Mouse (Mus musculus) forebrain, embryonic 12.5 days (tissue): ENCODE measurements around the gene Trim5. TPM values are rescaled to one million over a fixed set of nuclear protein-coding genes. Genes with fewer than 3 reads are reported as not detected.

ENCODE experiments used
- ATAC-seq: fragments of 200-750 bp; cut with Nextera tagmentation; 2 replicates; pipeline ENCODE4 v1.8.0; 2017; ENCODE audit warnings: moderate TSS enrichment; ENCODE audit not compliant: low FRiP score
- H3K27ac ChIP-seq: fragments of 300-500 bp; sonication (generic); 2 replicates; pipeline ENCODE4 v1.5.1; 2016; ENCODE audit warnings: mild to moderate bottlenecking
- H3K27me3 ChIP-seq: fragments of 300-500 bp; sonication (generic); 2 replicates; pipeline ENCODE4 v1.6.1; 2016; ENCODE audit warnings: mild to moderate bottlenecking
- H3K36me3 ChIP-seq: fragments of 300-500 bp; sonication (generic); replicated peaks from 2 replicates; pipeline ENCODE4 v1.6.1; 2016; ENCODE audit warnings: mild to moderate bottlenecking
- H3K4me1 ChIP-seq: fragments of 300-500 bp; sonication (generic); 2 replicates; pipeline ENCODE4 v1.6.1; 2016
- H3K4me2 ChIP-seq: fragments of 300-500 bp; sonication (generic); 2 replicates; pipeline ENCODE4 v1.6.1; 2016; ENCODE audit warnings: mild to moderate bottlenecking, moderate library complexity
- H3K4me3 ChIP-seq: fragments of 300-500 bp; sonication (generic); replicated peaks from 2 replicates; pipeline ENCODE4 v1.5.1; 2016; ENCODE audit warnings: mild to moderate bottlenecking
- H3K9ac ChIP-seq: fragments of 300-500 bp; sonication (generic); 2 replicates; pipeline ENCODE4 v1.6.1; 2016; ENCODE audit warnings: mild to moderate bottlenecking
- H3K9me3 ChIP-seq: fragments of 300-500 bp; sonication (generic); 2 replicates; pipeline ENCODE4 v1.6.1; 2016
- WGBS: fragments of 180-500 bp; shearing (Covaris S2); methylation state at CpG from one replicate; pipeline ENCODE4 v1.1.7; 2016; 5-methylcytosine and 5-hydroxymethylcytosine counted together
- polyA plus RNA-seq: library from polyadenylated mRNA; unstranded; fragments of >200 nt; fragmentation: Nextera tagmentation; extraction: Ambion mirVana; gene quantifications from 2 replicates; pipeline ENCODE4 v1.2.1, GENCODE M21; 2016

The Trim5 gene
- polyA plus RNA-seq, 1 experiment from 2014 or later = 0.05 TPM

GRCm38 (mm10) chr7:104244287-104245181 is 43.4 kb downstream of the Trim5 start, which contains the start of gene Trim34a:
TSS of gene Trim34a (plus strand) at chr7:104244457.
- peak within 1 kb of the TSS; percentile 44 for H3K4me2 ChIP-seq
- H3K4me1 ChIP-seq = no peaks in the 10 kb centered on the region
- H3K36me3 ChIP-seq = no peaks in the 10 kb centered on the region
- H3K9ac ChIP-seq = peak within 1 kb of the TSS; percentile 17; the same call in 1 of the 2 replicates
- peak; percentile 41; the same call in 1 of the 2 replicates for ATAC-seq
- H3K27me3 ChIP-seq = no peaks in the 10 kb centered on the region
- WGBS = 8% methylated on average over 13 of the region's 13 CpGs
- H3K9me3 ChIP-seq = no peaks in the 10 kb centered on the region
- no peak within 1 kb of the TSS for H3K27ac ChIP-seq
- peak within 1 kb of the TSS; percentile 29 for H3K4me3 ChIP-seq

GRCm38 (mm10) chr7:104243616-104244015 is 44.3 kb downstream of the Trim5 start:
- Histone ChIP-seq H3K4me2 (no peak overlapping the region), H3K27me3 (no peaks in the 10 kb centered on the region), H3K4me1 (no peaks in the 10 kb centered on the region), H3K27ac (no peak overlapping the region), H3K36me3 (no peaks in the 10 kb centered on the region), H3K4me3 (no peak overlapping the region), H3K9ac (no peak overlapping the region), H3K9me3 (no peaks in the 10 kb centered on the region)
- no peak for ATAC-seq
- WGBS = 57% methylated on average over 1 of the region's 1 CpGs

GRCm38 (mm10) chr7:104240857-104241256 is 47.0 kb downstream of the Trim5 start:
- H3K4me2 ChIP-seq = no peak overlapping the region
- no peak overlapping the region for H3K27ac ChIP-seq
- no peaks in the 10 kb centered on the region for H3K9me3 ChIP-seq
- H3K4me3 ChIP-seq = no peak overlapping the region
- H3K9ac ChIP-seq = no peak overlapping the region
- H3K4me1 ChIP-seq = no peaks in the 10 kb centered on the region
- H3K27me3 ChIP-seq = no peaks in the 10 kb centered on the region
- H3K36me3 ChIP-seq = no peaks in the 10 kb centered on the region
- no peak for ATAC-seq

GRCm38 (mm10) chr7:104231203-104231602 is 56.7 kb downstream of the Trim5 start:
- no peak for ATAC-seq
- H3K9me3 ChIP-seq = no peaks in the 10 kb centered on the region
- H3K4me2 ChIP-seq = no peak overlapping the region
- WGBS = 41% methylated on average over 2 of the region's 2 CpGs
- H3K27ac ChIP-seq = no peak overlapping the region
- no peaks in the 10 kb centered on the region for H3K4me1 ChIP-seq
- no peak overlapping the region for H3K4me3 ChIP-seq
- no peaks in the 10 kb centered on the region for H3K27me3 ChIP-seq
- no peaks in the 10 kb centered on the region for H3K36me3 ChIP-seq
- H3K9ac ChIP-seq = no peak overlapping the region

- Histone ChIP-seq H3K27me3 (0 out of 2 replicates have a peak, but pooled peaks cover 3% of the 10 kb centered on the region), H3K36me3 (no peaks in the 10 kb centered on the region), H3K4me1 (peaks cover 8% of the 10 kb centered on the region), H3K4me2 (peak within 1 kb of the TSS; percentile 54), H3K9me3 (no peaks in the 10 kb centered on the region), H3K27ac (no peak within 1 kb of the TSS), H3K9ac (no peak within 1 kb of the TSS), H3K4me3 (peak within 1 kb of the TSS; percentile 34)
- ATAC-seq = peak; percentile 76; the same call in 1 of the 2 replicates
- 3% methylated on average over 37 of the region's 37 CpGs for WGBS
These were observed 69.0 kb downstream of the Trim5 start, which contains the start of gene Trim6 for GRCm38 (mm10) chr7:104218701-104219569. TSS of gene Trim6 (plus strand) at chr7:104218793.

- Histone ChIP-seq H3K27ac (no peak overlapping the region), H3K9me3 (no peaks in the 10 kb centered on the region)
- ATAC-seq = no peak
These were observed 70.0 kb downstream of the Trim5 start for GRCm38 (mm10) chr7:104217881-104218280.

GRCm38 (mm10) chr7:104216011-104216535 is 71.8 kb downstream of the Trim5 start:
- no peak for ATAC-seq
- no peak overlapping the region for H3K9ac ChIP-seq
- H3K27ac ChIP-seq = no peak overlapping the region
- peaks cover 8% of the 10 kb centered on the region for H3K4me1 ChIP-seq
- H3K27me3 ChIP-seq = 0 out of 2 replicates have a peak, but pooled peaks cover 3% of the 10 kb centered on the region
- WGBS = 55% methylated on average over 1 of the region's 1 CpGs
- H3K4me2 ChIP-seq = no peak overlapping the region
- H3K36me3 ChIP-seq = no peaks in the 10 kb centered on the region
- H3K4me3 ChIP-seq = no peak overlapping the region
- H3K9me3 ChIP-seq = no peaks in the 10 kb centered on the region

More at GRCm38 (mm10) chr7:104217881-104218280, 70.0 kb downstream of the Trim5 start:
- Histone ChIP-seq H3K36me3 (no peaks in the 10 kb centered on the region), H3K9ac (no peak overlapping the region), H3K4me1 (peaks cover 8% of the 10 kb centered on the region), H3K4me3 (no peak overlapping the region), H3K4me2 (no peak overlapping the region), H3K27me3 (0 out of 2 replicates have a peak, but pooled peaks cover 3% of the 10 kb centered on the region)
- WGBS = 95% methylated on average over 2 of the region's 2 CpGs

Other genes starting within 250 kb of the Trim5 start
- gene Olfr642, start 235.4 kb downstream of the Trim5 start, polyA plus RNA-seq = not detected in 2 replicates
- not detected in 2 replicates for gene 4930516K23Rik, start 226.6 kb downstream of the Trim5 start, polyA plus RNA-seq
- gene Olfr644, start 216.2 kb downstream of the Trim5 start, polyA plus RNA-seq = not detected in 2 replicates
- gene Olfr645, start 202.6 kb downstream of the Trim5 start, polyA plus RNA-seq = not detected in 2 replicates
- not detected in 2 replicates for gene Olfr646, start 183.2 kb downstream of the Trim5 start, polyA plus RNA-seq
- gene Ubqln5, start 158.3 kb downstream of the Trim5 start, polyA plus RNA-seq = not detected in 2 replicates
- gene Olfr643, start 150.7 kb downstream of the Trim5 start, polyA plus RNA-seq = not detected in 2 replicates
- gene Ubqln3, start 144.8 kb downstream of the Trim5 start, polyA plus RNA-seq = not detected in 2 replicates
- gene Ubqlnl, start 137.5 kb downstream of the Trim5 start, polyA plus RNA-seq = not detected in 2 replicates
- gene Olfm5, start 123.3 kb downstream of the Trim5 start, polyA plus RNA-seq = not detected in 2 replicates
- gene Olfr648, start 104.7 kb downstream of the Trim5 start, polyA plus RNA-seq = 0.41 and 0.51 TPM in 2 replicates
- not detected in 2 replicates for gene Olfr649, start 92.1 kb downstream of the Trim5 start, polyA plus RNA-seq
- 0.62 and 1.1 TPM in 2 replicates for gene Trim6, start 69.3 kb downstream of the Trim5 start, polyA plus RNA-seq
- gene Trim34a, start 43.6 kb downstream of the Trim5 start, polyA plus RNA-seq = 0.53 and 1.1 TPM in 2 replicates
- gene Trim12a, start 27.4 kb upstream of the Trim5 start, polyA plus RNA-seq = 1.4 and 1.9 TPM in 2 replicates
- not detected in 2 replicates for gene Trim34b, start 41.4 kb upstream of the Trim5 start, polyA plus RNA-seq
- 0.55 and 0.83 TPM in 2 replicates for gene Trim12c, start 65.3 kb upstream of the Trim5 start, polyA plus RNA-seq
- not detected in 2 replicates for gene Trim30b, start 81.8 kb upstream of the Trim5 start, polyA plus RNA-seq
- gene Trim30c, start 112.7 kb upstream of the Trim5 start, polyA plus RNA-seq = not detected in 2 replicates
- gene Trim30a, start 177.1 kb upstream of the Trim5 start, polyA plus RNA-seq = 0.40 and 0.52 TPM in 2 replicates
- 0.05 and 0.29 TPM in 2 replicates for gene Trim30d, start 219.8 kb upstream of the Trim5 start, polyA plus RNA-seq